Mouse (Mus musculus): ENCODE measurements around the gene Iqgap2.

Gene Iqgap2

DNA sequence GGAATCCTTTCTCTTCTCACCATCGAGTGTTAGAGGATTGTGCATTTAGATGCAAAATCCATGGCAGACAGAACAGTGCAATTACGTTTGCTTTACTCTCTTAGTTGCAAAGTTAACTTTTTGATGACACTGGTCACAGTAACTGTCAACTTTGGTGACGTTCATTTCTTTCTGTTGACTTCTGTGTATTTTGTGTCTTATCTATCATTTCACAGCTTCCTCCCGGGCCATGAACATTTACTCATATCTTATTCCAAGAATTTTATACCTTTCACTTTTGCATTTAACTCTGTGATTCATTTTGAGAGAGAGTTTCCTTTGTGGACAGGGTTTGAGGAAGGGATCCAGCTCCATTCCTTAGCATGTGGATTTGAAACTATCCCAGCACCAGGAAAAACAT, 238.0 kb downstream of the Iqgap2 start:
- 92% methylated on average over 4 of the region's 4 CpGs for WGBS

- 82% methylated on average over 7 of the region's 7 CpGs for WGBS
Observed at GRCm38 (mm10) chr13:95651870-95652668, 239.7 kb downstream of the Iqgap2 start.

DNA sequence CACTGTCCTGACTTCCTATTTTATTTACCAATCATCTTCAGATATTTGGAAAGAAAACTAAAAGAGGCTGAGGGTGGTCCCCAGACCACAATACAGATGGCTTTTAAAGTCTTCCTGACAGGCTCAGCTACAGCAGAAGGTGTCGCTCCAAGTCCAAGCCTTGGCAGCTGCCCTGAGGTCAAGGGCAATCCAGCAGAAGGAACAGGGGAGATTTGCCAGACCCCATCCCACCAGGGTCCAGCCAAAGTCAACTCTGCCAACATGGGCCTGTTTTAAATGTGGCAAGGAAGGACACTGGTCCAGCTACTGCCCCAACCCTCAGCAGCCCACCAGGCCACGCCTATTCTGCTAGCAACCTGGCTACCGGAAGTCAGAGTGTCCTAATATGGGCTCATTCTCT, 241.8 kb downstream of the Iqgap2 start:
- WGBS = 97% methylated on average over 3 of the region's 3 CpGs

- 87% methylated on average over 4 of the region's 4 CpGs for WGBS
Observed at GRCm38 (mm10) chr13:95647248-95647647, 244.5 kb downstream of the Iqgap2 start.

- WGBS = 87% methylated on average over 9 of the region's 9 CpGs
Observed at GRCm38 (mm10) chr13:95646687-95647111, 245.0 kb downstream of the Iqgap2 start.

- 77% methylated on average over 7 of the region's 7 CpGs for WGBS
Observed at GRCm38 (mm10) chr13:95643740-95644139, 248.0 kb downstream of the Iqgap2 start.

GRCm38 (mm10) chr13:95641061-95641986, 250.4 kb downstream of the Iqgap2 start:
- 93% methylated on average over 17 of the region's 17 CpGs for WGBS

GRCm38 (mm10) chr13:95640408-95640807, 251.3 kb downstream of the Iqgap2 start:
- WGBS = 100% methylated on average over 1 of the region's 1 CpGs

- WGBS = 62% methylated on average over 15 of the region's 15 CpGs
Observed at GRCm38 (mm10) chr13:95639336-95640116, 252.2 kb downstream of the Iqgap2 start.

GRCm38 (mm10) chr13:95638894-95639293, 252.8 kb downstream of the Iqgap2 start:
- WGBS = 48% methylated on average over 5 of the region's 5 CpGs

DNA sequence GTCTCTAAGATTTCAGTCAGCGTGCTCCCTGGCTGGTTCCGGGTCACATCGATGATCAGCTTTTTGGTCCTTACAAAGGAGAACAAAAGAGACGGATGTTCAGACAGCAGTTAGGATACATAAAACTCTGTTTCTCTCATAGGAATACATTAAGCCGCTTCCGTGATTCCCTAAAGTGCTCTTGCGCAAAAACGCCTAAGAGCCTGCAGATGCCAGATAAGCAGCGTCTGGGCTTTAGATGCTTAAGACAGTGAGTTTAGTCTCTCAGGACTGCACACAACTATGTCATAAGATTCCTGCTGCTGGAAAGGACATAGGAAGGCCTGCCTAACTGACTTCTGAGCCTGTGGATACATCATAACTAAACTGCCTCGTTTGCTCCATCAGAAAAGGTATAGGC, 254.0 kb downstream of the Iqgap2 start:
- 93% methylated on average over 10 of the region's 10 CpGs for WGBS

- WGBS = 95% methylated on average over 12 of the region's 12 CpGs
Observed at GRCm38 (mm10) chr13:95635301-95635700, 256.4 kb downstream of the Iqgap2 start.

DNA sequence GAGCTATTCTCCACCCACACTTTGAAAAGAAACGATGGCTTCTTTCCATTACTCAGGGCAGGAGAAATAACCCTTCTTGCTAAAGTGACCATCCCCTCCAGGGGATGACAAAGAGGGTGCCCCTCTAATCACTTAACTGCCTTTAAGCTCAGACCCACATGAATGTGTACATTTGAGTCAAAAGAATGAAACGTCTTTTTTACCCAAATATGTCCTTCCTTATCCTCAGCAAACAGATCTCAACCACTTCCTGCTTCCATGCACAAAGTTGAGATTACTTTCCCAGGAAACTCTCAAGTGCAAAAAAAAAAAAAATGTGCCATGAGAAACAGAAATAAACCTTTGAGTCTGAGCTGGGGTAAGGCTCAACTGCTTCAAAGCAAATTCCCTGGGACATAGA, 257.3 kb downstream of the Iqgap2 start:
- 35% methylated on average over 2 of the region's 2 CpGs for WGBS

DNA sequence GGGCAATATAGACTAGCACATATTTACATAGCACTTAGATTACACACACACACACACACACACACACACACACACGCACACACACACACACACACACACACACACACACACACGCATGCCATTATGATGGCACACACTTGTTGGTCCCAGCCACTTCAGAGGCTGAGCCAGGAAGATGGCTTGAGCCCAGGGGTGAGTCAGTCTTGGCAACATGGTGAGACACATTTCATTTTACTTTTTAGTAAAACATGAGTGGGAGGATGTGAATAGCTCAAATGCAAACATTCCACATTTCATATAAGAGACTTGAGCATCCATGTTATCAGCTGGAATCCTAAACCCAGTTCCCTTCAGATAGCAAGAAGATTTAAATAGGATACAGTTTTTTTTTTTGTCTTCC, 258.3 kb downstream of the Iqgap2 start:
- WGBS = 61% methylated on average over 2 of the region's 2 CpGs

GRCm38 (mm10) chr13:95632144-95632543, 259.6 kb downstream of the Iqgap2 start:
- WGBS = 93% methylated on average over 6 of the region's 6 CpGs

DNA sequence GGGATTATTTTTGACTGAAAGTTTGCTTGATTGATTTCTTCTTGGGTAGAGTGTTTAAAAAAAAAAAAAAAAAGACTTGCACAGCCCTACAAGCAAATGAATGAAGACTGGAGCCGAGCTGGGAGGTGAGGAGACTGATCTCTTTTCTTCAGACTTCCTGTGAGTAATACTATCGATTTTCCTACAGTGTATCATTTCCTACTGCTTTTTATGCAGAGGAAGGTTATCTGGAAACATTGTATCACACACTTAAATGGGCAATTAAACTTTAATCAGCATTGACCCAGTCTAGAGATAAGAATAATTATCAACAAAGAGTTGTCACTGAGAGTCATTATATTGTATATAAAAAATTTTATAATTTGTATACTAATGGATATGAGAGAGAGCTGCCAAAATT, 261.0 kb downstream of the Iqgap2 start:
- 75% methylated on average over 2 of the region's 2 CpGs for WGBS

- 93% methylated on average over 10 of the region's 10 CpGs for WGBS
Observed at GRCm38 (mm10) chr13:95629751-95630150, 262.0 kb downstream of the Iqgap2 start.

GRCm38 (mm10) chr13:95626696-95627095, 265.0 kb downstream of the Iqgap2 start:
- WGBS = 90% methylated on average over 7 of the region's 7 CpGs

GRCm38 (mm10) chr13:95623042-95623441, 268.7 kb downstream of the Iqgap2 start:
- WGBS = 59% methylated on average over 3 of the region's 3 CpGs

DNA sequence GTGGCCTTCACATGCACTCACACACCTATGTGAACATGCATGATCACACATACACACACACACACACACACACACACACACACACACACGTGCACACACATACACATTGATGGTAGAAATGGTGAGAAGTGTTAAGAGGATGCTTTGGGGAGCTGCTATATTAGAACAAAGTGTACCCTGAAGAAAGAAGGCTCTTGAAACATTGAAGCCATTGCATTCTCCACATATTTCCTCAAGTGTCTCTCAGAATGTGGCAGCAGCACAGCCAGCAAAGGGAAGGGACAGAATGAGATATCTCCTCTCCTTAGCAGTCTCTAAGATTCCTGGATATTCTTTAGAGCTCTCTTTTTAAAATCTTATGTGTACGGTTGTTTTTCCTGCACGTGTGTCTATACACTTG, 270.2 kb downstream of the Iqgap2 start:
- 82% methylated on average over 3 of the region's 3 CpGs for WGBS

- 19% methylated on average over 13 of the region's 13 CpGs for WGBS
Observed at GRCm38 (mm10) chr13:95618859-95619258, 272.9 kb downstream of the Iqgap2 start.

- under 1% methylated on average over 42 of the region's 42 CpGs for WGBS
Observed at GRCm38 (mm10) chr13:95618309-95618712, 273.4 kb downstream of the Iqgap2 start, which contains the start of gene F2r. TSS of gene F2r (minus strand) at chr13:95618487.

Data from cerebral cortex, adult 2 months (tissue).